Mouse (Mus musculus) c-Kit-negative CD71-positive TER-119-positive erythroid progenitor cells, embryonic 14.5 days (primary cell): Measurements from ENCODE around the gene 5830473C10Rik.

ENCODE experiments used
- DNase-seq: peaks from one replicate; pipeline ENCODE4 v3.0.0-alpha.2; 2013; ENCODE audit warnings: low read depth, low spot score

Gene 5830473C10Rik

GRCm38 (mm10) chr5:90560743-90561142 is at the start of gene 5830473C10Rik:
Gene 5830473C10Rik (plus strand): TSS chr5:90561107.
- DNase-seq = no peak

- DNase-seq = no peak
Observed at GRCm38 (mm10) chr5:90512288-90512955, 48.5 kb upstream of the 5830473C10Rik start.

DNA sequence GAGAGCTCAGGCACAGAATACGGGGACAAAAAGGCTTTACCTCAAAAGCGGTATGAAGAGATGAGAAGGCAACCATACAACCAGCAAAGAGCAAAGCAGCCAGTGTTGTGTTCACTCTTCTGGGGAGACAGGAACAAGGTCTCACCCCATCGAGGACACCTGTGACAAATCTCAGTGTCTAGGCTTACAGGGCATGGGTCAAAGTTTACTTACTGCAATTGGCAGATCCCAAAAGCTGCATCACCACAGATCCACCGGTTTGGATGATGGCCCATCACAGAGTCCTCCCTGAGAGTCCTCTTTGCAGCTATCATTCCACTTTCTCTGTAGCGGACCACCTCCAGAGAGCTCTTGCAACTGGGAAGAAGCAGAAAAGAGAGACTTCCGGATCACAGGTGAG is 45.3 kb upstream of the 5830473C10Rik start:
- no peak for DNase-seq

GRCm38 (mm10) chr5:90518356-90519100 is 42.4 kb upstream of the 5830473C10Rik start, which contains the start of gene Afm:
Gene Afm (plus strand): TSS chr5:90518932.
- DNase-seq = no peak

- no peak for DNase-seq
Observed at GRCm38 (mm10) chr5:90551191-90551590, 9.7 kb upstream of the 5830473C10Rik start.

DNA sequence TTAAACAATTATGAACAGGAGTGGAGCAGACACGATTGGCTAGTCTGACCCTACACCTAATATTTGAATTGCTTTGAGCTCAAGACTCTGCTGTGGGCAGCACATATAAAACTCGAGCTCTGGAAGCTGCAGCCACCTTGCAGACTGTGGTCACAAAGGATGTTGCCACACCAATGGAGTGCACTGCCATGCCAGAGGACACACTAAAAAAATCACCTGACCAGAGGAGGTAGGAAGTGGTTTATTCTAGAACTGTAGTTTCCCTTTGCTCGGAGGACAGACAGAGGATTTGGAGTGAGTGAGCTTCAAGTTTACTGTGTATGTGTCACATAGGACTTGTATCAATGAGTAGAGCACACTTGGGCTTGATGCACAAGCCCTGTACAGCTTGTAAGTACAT is 4.9 kb upstream of the 5830473C10Rik start:
- DNase-seq = no peak

- no peak for DNase-seq
Observed at GRCm38 (mm10) chr5:90561721-90562275, 891 bp downstream of the 5830473C10Rik start.

- DNase-seq = no peak
Observed at GRCm38 (mm10) chr5:90562880-90563279, 2.0 kb downstream of the 5830473C10Rik start.

DNA sequence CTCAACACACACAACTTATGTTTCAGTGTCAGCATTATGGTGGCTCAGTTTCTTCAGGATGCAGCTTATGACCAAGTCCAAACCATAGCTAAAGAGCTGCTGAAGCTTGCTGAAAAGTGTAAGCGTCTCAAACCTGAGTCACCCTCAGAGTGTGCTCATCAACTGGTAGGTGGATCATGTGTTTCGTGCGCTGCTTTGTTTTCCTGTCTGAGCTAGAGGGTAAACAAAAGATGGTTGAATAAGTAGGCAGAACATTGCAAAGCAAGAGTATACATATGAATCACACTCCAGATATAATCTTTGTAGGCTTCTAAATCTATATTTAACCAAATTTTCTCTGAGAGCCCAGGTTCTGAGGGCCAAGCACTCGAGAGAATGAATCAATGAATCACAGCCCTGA is 3.3 kb downstream of the 5830473C10Rik start:
- DNase-seq = no peak

DNA sequence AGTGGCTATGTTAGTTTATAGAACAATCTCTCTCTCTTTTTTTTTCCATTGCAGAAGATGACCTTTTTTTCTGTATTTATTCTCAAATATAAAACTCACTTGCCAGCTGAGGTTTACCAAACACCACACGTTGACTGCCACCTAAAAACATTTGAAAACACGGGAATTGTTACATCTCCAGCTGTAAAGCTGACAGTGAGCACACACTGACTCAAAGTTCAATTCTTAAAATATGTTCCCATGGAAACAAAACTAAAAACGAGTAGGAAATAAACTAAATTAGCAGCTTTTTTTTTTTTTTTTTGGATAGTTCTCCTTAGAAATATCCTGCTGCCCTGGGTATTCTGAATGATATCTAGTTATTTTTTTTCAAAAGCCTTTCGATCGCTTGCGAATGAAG is 4.3 kb downstream of the 5830473C10Rik start:
- no peak for DNase-seq

- no peak for DNase-seq
Observed at GRCm38 (mm10) chr5:90567788-90568187, 6.9 kb downstream of the 5830473C10Rik start.

- no peak for DNase-seq
Observed at GRCm38 (mm10) chr5:90568338-90568737, 7.4 kb downstream of the 5830473C10Rik start.

GRCm38 (mm10) chr5:90571216-90571615 is 10.3 kb downstream of the 5830473C10Rik start:
- DNase-seq = no peak

- DNase-seq = no peak
Observed at GRCm38 (mm10) chr5:90577751-90578150, 16.8 kb downstream of the 5830473C10Rik start.

DNA sequence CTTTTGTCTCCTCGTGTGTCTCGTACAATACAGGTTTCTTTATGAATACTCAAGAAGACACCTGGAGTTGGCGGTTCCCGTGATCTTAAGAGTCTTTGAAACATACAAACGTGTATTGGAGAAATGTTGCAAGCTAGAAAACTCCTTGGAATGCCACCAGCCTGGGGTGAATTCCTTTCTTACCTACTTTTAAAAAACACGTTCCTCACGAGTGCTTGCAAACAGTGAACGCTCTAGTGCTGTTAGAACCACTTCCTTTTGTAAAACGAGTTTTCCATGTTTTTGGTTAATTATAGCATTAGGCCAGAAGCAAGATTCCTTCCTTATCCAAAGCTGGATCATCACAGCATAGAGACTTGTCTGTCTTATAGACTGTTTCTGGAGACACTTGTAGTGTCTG is 18.6 kb downstream of the 5830473C10Rik start:
- DNase-seq = no peak

DNA sequence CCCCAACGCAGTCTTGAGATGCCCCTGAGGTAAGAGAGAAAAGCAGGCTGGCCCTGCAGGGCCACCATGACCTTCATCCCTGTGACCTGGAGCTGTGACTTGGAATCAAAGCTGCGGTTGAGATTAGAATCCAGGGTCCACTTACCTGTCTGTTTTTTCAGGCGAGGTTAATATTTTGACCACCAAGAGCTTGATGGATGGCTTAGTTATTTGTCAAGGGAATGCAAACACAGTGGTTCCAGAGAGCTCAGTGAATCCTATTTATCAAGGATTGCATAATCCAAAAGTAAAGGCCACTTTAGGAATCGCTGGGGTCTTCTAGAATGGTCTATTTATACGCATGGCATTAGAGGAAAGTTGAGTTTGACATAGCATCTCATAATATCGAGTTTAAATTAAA is 21.3 kb downstream of the 5830473C10Rik start:
- DNase-seq = no peak

DNA sequence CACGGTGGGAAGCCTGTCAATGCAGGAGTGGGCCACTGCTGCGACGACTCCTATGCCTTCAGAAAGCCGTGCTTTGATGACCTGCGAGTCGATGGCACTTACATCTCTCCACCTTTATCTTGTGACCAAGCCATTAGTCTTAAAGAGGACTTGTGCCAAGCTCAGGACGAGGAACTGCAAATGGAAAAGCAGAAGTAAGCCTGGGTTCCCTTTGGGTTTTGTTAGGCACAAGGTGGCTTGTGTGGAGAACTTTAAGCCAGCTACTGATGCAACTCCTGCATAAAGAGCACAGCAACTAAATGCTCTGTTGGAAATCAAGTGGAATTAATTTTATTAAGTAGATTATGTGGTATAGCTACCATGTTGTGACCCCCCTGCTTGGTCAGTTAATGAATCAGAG is 23.9 kb downstream of the 5830473C10Rik start:
- no peak for DNase-seq

DNA sequence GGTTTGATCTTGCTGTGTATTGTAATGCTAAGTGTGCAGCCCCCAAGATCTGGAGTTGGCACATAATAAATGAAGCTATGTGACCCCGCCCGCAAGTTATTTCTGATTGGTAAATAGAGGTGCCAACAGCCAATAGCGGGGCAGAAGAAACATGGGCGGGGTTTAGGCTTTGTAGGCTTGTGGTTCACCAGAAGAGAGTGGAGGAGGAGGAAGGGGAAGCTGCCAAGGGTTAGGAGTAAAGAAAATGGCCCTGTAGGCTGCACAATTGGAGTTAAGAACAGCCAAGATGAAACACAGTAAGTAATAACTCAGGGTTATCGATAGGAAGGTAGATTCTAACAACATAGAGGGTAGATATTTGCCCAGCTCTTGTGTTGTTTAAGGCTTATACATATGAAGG is 25.6 kb downstream of the 5830473C10Rik start:
- no peak for DNase-seq

DNA sequence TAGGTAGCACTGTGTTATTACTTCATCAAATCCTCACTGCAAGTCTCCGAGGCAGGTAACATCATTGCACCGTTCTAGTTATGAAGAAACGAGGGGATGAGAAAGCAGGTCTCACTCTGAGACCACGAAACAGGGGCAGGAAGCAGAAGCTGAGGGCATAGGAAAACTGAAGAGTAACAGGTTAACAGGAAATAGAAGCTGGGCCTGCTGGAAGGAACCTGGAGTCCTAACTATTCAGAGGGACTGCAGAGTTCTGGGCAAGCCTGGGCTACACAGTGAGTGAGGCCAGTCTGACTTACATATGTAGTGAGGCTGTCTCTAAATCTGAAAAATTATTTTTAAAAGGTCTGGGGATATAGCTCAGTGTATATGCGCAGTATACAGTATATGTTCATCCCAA is 27.2 kb downstream of the 5830473C10Rik start:
- no peak for DNase-seq

DNA sequence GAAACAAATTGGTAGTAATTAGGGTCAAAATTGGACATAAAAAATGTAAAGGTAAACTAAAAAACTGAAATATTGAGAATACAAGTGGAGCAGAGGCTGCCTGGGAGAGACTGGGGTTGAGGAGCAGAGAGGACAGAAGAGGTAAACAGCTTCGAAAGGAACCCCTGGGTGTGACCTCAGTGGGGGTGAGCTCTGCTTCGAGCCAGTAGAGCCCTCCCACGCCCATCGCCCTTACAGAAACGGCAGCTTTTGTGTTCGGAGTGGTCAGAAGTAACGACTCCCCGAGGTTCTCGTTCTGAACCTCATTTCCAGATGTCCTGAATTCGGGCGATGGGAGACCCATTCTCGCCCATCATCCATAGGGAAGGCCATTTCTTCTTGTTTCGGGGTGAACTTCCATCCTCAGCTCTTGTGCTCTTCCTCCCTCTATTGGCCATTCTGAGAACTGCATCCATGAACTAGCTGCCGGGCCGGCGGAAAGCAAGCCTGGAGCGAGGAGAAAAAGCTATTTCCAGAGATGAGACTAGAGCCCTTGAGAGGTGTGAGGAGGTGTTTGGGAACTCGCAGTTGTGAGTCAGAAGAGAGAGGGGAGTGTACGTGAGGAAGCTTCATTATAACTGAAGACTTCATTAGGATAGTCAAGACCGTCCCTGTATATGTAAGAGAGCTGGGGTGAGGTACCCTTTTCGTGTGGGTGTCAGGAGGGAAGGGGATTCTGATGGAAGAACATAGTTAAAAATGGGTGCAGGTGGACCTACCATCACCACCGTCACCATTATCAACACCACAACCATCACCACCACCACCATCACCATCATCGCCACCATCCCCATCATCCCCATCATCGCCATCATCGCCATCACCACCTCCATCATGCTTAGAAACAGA is 28.0 kb downstream of the 5830473C10Rik start:
- peak; percentile 19 for DNase-seq

GRCm38 (mm10) chr5:90590676-90591075 is 29.8 kb downstream of the 5830473C10Rik start:
- DNase-seq = no peak

GRCm38 (mm10) chr5:90591936-90592335 is 31.0 kb downstream of the 5830473C10Rik start:
- DNase-seq = no peak
